Mouse (Mus musculus) midbrain, embryonic 13.5 days (tissue): ENCODE results near the gene Wdr13. TPM values are rescaled to one million over a fixed set of nuclear protein-coding genes. Genes with fewer than 3 reads are reported as not detected.
A peak's percentile ranks its signal among the peaks of the same experiment; 100 is the strongest.

Experiments
- ATAC-seq: fragments of 200-750 bp; cut with Nextera tagmentation; 2 replicates; pipeline ENCODE4 v1.8.0; 2017; ENCODE audit warnings: mild to moderate bottlenecking, moderate TSS enrichment, moderate library complexity
- H3K27ac ChIP-seq: fragments of 300-500 bp; sonication (generic); 2 replicates; pipeline ENCODE4 v1.5.1; 2015; ENCODE audit warnings: inconsistent platforms, mild to moderate bottlenecking, moderate library complexity
- H3K27me3 ChIP-seq: fragments of 300-500 bp; sonication (generic); 2 replicates; pipeline ENCODE4 v1.6.1; 2015; ENCODE audit warnings: mild to moderate bottlenecking, inconsistent platforms
- H3K36me3 ChIP-seq: fragments of 300-500 bp; sonication (generic); 2 replicates; pipeline ENCODE4 v1.6.1; 2015; ENCODE audit warnings: mild to moderate bottlenecking, inconsistent platforms
- H3K4me1 ChIP-seq: fragments of 300-500 bp; sonication (generic); replicated peaks from 2 replicates; pipeline ENCODE4 v1.6.1; 2015; ENCODE audit warnings: inconsistent platforms
- H3K4me2 ChIP-seq: fragments of 300-500 bp; sonication (generic); replicated peaks from 2 replicates; pipeline ENCODE4 v1.6.1; 2015; ENCODE audit warnings: moderate library complexity, mild to moderate bottlenecking, inconsistent platforms
- H3K4me3 ChIP-seq: fragments of 300-500 bp; sonication (generic); replicated peaks from 2 replicates; pipeline ENCODE4 v1.5.1; 2015; ENCODE audit warnings: mild to moderate bottlenecking, inconsistent platforms
- H3K9ac ChIP-seq: fragments of 300-500 bp; sonication (generic); replicated peaks from 2 replicates; pipeline ENCODE4 v1.6.1; 2015; ENCODE audit warnings: mild to moderate bottlenecking, inconsistent platforms
- H3K9me3 ChIP-seq: fragments of 300-500 bp; sonication (generic); 2 replicates; pipeline ENCODE4 v1.6.1; 2016; ENCODE audit warnings: mild to moderate bottlenecking, inconsistent platforms
- WGBS: fragments of 180-500 bp; shearing (Covaris S2); methylation state at CpG from one replicate; pipeline ENCODE4 v1.1.7; 2015; 5-methylcytosine and 5-hydroxymethylcytosine counted together
- polyA plus RNA-seq: library from polyadenylated mRNA; unstranded; fragments of >200 nt; fragmentation: Nextera tagmentation; extraction: Ambion mirVana; gene quantifications from 2 replicates; pipeline ENCODE4 v1.2.1, GENCODE M21; 2015

Wdr13 gene
- polyA plus RNA-seq, 1 experiment from 2014 or later, result 58.0 TPM

- 0 out of 2 replicates have a peak overlapping the region, but pooled peaks have one; percentile 11 for H3K4me2 ChIP-seq
- no peak overlapping the region for H3K9ac ChIP-seq
- ATAC-seq, result no peak
- no peak overlapping the region for H3K4me3 ChIP-seq
- H3K9me3 ChIP-seq, result no peaks in the 10 kb centered on the region
- H3K27me3 ChIP-seq, result no peaks in the 10 kb centered on the region
- H3K4me1 ChIP-seq, result peaks cover 12% of the 10 kb centered on the region
- H3K27ac ChIP-seq, result no peak overlapping the region
- 88% methylated on average over 7 of the region's 7 CpGs for WGBS
- peaks cover 28% of the 10 kb centered on the region for H3K36me3 ChIP-seq
These were observed 10.3 kb upstream of the Wdr13 start for GRCm38 (mm10) chrX:8142948-8143347.

- Histone ChIP-seq H3K27ac (no peak overlapping the region), H3K4me2 (no peak overlapping the region), H3K27me3 (no peaks in the 10 kb centered on the region), H3K36me3 (peaks cover 28% of the 10 kb centered on the region), H3K4me1 (peaks cover 12% of the 10 kb centered on the region), H3K4me3 (no peak overlapping the region), H3K9ac (no peak overlapping the region), H3K9me3 (no peaks in the 10 kb centered on the region)
- ATAC-seq, result no peak
- 75% methylated on average over 3 of the region's 3 CpGs for WGBS
These were observed 8.4 kb upstream of the Wdr13 start for GRCm38 (mm10) chrX:8141058-8141457.

- Histone ChIP-seq H3K9ac (no peak overlapping the region), H3K4me2 (no peak overlapping the region), H3K27ac (no peak overlapping the region), H3K36me3 (peaks cover 28% of the 10 kb centered on the region), H3K27me3 (no peaks in the 10 kb centered on the region), H3K9me3 (no peaks in the 10 kb centered on the region), H3K4me3 (no peak overlapping the region), H3K4me1 (peaks cover 12% of the 10 kb centered on the region)
- no peak for ATAC-seq
- 86% methylated on average over 2 of the region's 2 CpGs for WGBS
These were observed 7.8 kb upstream of the Wdr13 start for GRCm38 (mm10) chrX:8140446-8140845.

- 66% methylated on average over 1 of the region's 1 CpGs for WGBS
- Histone ChIP-seq H3K4me3 (no peak overlapping the region), H3K9me3 (no peaks in the 10 kb centered on the region), H3K27ac (no peak overlapping the region), H3K4me2 (no peak overlapping the region), H3K27me3 (no peaks in the 10 kb centered on the region), H3K9ac (no peak overlapping the region), H3K36me3 (peaks cover 28% of the 10 kb centered on the region), H3K4me1 (peaks cover 11% of the 10 kb centered on the region)
- no peak for ATAC-seq
These were observed 6.8 kb upstream of the Wdr13 start for GRCm38 (mm10) chrX:8139480-8139879.

- H3K4me2 ChIP-seq, result no peak overlapping the region
- peaks cover 8% of the 10 kb centered on the region for H3K36me3 ChIP-seq
- H3K9ac ChIP-seq, result no peak overlapping the region
- no peaks in the 10 kb centered on the region for H3K27me3 ChIP-seq
- ATAC-seq, result no peak
- peaks cover 5% of the 10 kb centered on the region; the same call in 1 of the 2 replicates for H3K4me1 ChIP-seq
- no peaks in the 10 kb centered on the region for H3K9me3 ChIP-seq
- WGBS, result 50% methylated on average over 2 of the region's 2 CpGs
- H3K27ac ChIP-seq, result no peak overlapping the region
- no peak overlapping the region for H3K4me3 ChIP-seq
These were observed 3.2 kb upstream of the Wdr13 start for GRCm38 (mm10) chrX:8135886-8136285.

GRCm38 (mm10) chrX:8131393-8131792 is 1.3 kb downstream of the Wdr13 start:
- Histone ChIP-seq H3K4me3 (peak overlapping the region; percentile 53), H3K9ac (no peak overlapping the region), H3K27ac (0 out of 2 replicates have a peak overlapping the region, but pooled peaks have one; percentile 35), H3K4me2 (peak overlapping the region; percentile 55), H3K4me1 (peaks cover 5% of the 10 kb centered on the region; the same call in 1 of the 2 replicates), H3K9me3 (no peaks in the 10 kb centered on the region), H3K36me3 (peaks cover 30% of the 10 kb centered on the region), H3K27me3 (no peaks in the 10 kb centered on the region)
- ATAC-seq, result peak; percentile 18; the same call in 1 of the 2 replicates
- 88% methylated on average over 17 of the region's 17 CpGs for WGBS

- Histone ChIP-seq H3K4me2 (no peak overlapping the region), H3K9me3 (no peaks in the 10 kb centered on the region), H3K36me3 (peaks cover 51% of the 10 kb centered on the region), H3K27ac (no peak overlapping the region), H3K4me3 (no peak overlapping the region), H3K4me1 (no peaks in the 10 kb centered on the region), H3K9ac (no peak overlapping the region), H3K27me3 (no peaks in the 10 kb centered on the region)
- WGBS, result 76% methylated on average over 7 of the region's 7 CpGs
- ATAC-seq, result no peak
These were observed 7.5 kb downstream of the Wdr13 start for GRCm38 (mm10) chrX:8125235-8125634.

GRCm38 (mm10) chrX:8123821-8124470 is 8.7 kb downstream of the Wdr13 start:
- H3K36me3 ChIP-seq, result peaks cover 45% of the 10 kb centered on the region
- no peak for ATAC-seq
- H3K27ac ChIP-seq, result no peak overlapping the region
- no peak overlapping the region for H3K4me3 ChIP-seq
- H3K4me1 ChIP-seq, result no peaks in the 10 kb centered on the region
- 0 out of 2 replicates have a peak, but pooled peaks cover 3% of the 10 kb centered on the region for H3K9me3 ChIP-seq
- H3K9ac ChIP-seq, result no peak overlapping the region
- H3K27me3 ChIP-seq, result no peaks in the 10 kb centered on the region
- WGBS, result 86% methylated on average over 6 of the region's 6 CpGs
- H3K4me2 ChIP-seq, result no peak overlapping the region

GRCm38 (mm10) chrX:8117264-8117663 is 15.4 kb downstream of the Wdr13 start:
- ATAC-seq, result no peak
- Histone ChIP-seq H3K9ac (no peak overlapping the region), H3K4me2 (no peak overlapping the region), H3K27ac (no peak overlapping the region), H3K4me3 (no peak overlapping the region), H3K4me1 (no peaks in the 10 kb centered on the region), H3K36me3 (peaks cover 5% of the 10 kb centered on the region), H3K9me3 (0 out of 2 replicates have a peak, but pooled peaks cover 3% of the 10 kb centered on the region), H3K27me3 (no peaks in the 10 kb centered on the region)

GRCm38 (mm10) chrX:8115275-8115674 is 17.4 kb downstream of the Wdr13 start:
- 80% methylated on average over 4 of the region's 4 CpGs for WGBS
- H3K36me3 ChIP-seq, result peaks cover 5% of the 10 kb centered on the region
- no peak for ATAC-seq
- no peaks in the 10 kb centered on the region for H3K27me3 ChIP-seq
- no peak overlapping the region for H3K4me3 ChIP-seq
- H3K4me2 ChIP-seq, result no peak overlapping the region
- H3K27ac ChIP-seq, result no peak overlapping the region
- H3K4me1 ChIP-seq, result no peaks in the 10 kb centered on the region
- no peak overlapping the region for H3K9ac ChIP-seq
- 0 out of 2 replicates have a peak, but pooled peaks cover 3% of the 10 kb centered on the region for H3K9me3 ChIP-seq

- ATAC-seq, result no peak
- Histone ChIP-seq H3K27ac (no peak overlapping the region), H3K4me2 (no peak overlapping the region), H3K36me3 (no peaks in the 10 kb centered on the region), H3K9ac (no peak overlapping the region), H3K4me1 (peaks cover 7% of the 10 kb centered on the region), H3K4me3 (no peak overlapping the region), H3K9me3 (no peaks in the 10 kb centered on the region), H3K27me3 (no peaks in the 10 kb centered on the region)
- WGBS, result 94% methylated on average over 3 of the region's 3 CpGs
These were observed 27.7 kb downstream of the Wdr13 start for GRCm38 (mm10) chrX:8105019-8105418.

GRCm38 (mm10) chrX:8102213-8102668 is 30.5 kb downstream of the Wdr13 start:
- peaks cover 9% of the 10 kb centered on the region for H3K4me1 ChIP-seq
- no peaks in the 10 kb centered on the region for H3K27me3 ChIP-seq
- no peak overlapping the region for H3K4me3 ChIP-seq
- no peak overlapping the region for H3K27ac ChIP-seq
- no peak for ATAC-seq
- no peak overlapping the region for H3K9ac ChIP-seq
- H3K4me2 ChIP-seq, result no peak overlapping the region
- 68% methylated on average over 7 of the region's 7 CpGs for WGBS
- no peaks in the 10 kb centered on the region for H3K9me3 ChIP-seq
- H3K36me3 ChIP-seq, result no peaks in the 10 kb centered on the region

- no peaks in the 10 kb centered on the region for H3K27me3 ChIP-seq
- 18% methylated on average over 3 of the region's 3 CpGs for WGBS
- H3K4me3 ChIP-seq, result no peak overlapping the region
- H3K4me2 ChIP-seq, result no peak overlapping the region
- no peaks in the 10 kb centered on the region for H3K36me3 ChIP-seq
- peak; percentile 68 for ATAC-seq
- H3K27ac ChIP-seq, result peak overlapping the region; percentile 79
- H3K9me3 ChIP-seq, result no peaks in the 10 kb centered on the region
- H3K9ac ChIP-seq, result no peak overlapping the region
- peaks cover 9% of the 10 kb centered on the region for H3K4me1 ChIP-seq
These were observed 31.7 kb downstream of the Wdr13 start for GRCm38 (mm10) chrX:8101017-8101416.
